8 mouse cellular contexts compared by ENCODE assay signal in the genomic region with DNA sequence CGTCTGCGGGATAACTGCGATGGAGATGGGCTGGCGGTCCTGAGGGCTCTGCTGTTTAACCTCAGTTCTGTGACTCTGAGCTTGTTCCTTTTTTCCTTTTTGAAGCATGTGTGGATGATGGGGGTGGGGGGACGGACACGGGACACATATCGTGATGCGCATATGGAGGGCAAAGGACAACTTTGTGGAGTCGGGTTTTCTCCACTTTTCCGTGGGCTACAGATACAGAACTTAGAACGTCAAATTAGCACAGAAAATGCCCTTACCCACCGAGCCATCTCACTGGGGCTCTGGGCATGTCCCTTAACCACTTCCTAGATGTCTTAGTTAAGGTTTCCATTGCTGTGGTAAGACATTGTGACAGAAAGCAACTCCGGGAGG. TPM values are rescaled to one million over a fixed set of nuclear protein-coding genes. Genes with fewer than 3 reads are reported as not detected.
DNase-seq lines count a peak whose midpoint lies in the region; ATAC-seq lines count a peak whose summit lies in the region.

No protein-coding gene starts in this region.

- no peaks in the 10 kb centered on the region for H3K27me3 ChIP-seq in kidney, embryonic 16.5 days (ENCODE audit: insufficient read depth, low read length)
- H3K27me3 ChIP-seq in intestine, embryonic 16.5 days (replicated peaks; ENCODE audit: control insufficient read depth, insufficient read depth, low read length), result no peaks in the 10 kb centered on the region
- no peaks in the 10 kb centered on the region for H3K27me3 ChIP-seq in neural tube, embryonic 12.5 days (replicated peaks)

- no peak; the same call in 1 of the 2 replicates for ATAC-seq in kidney, embryonic 16.5 days (ENCODE audit: low FRiP score, low TSS enrichment)
- peak; percentile 27 for ATAC-seq in common myeloid progenitor, adult 5-6 weeks (replicated peaks; ENCODE audit: low read depth, poor library complexity, severe bottlenecking)
- no peak for ATAC-seq in intestine, embryonic 16.5 days
- ATAC-seq in neural tube, embryonic 12.5 days (ENCODE audit: low FRiP score, low read depth), result no peak

- no peaks in the 10 kb centered on the region for H3K4me1 ChIP-seq in kidney, embryonic 16.5 days (ENCODE audit: insufficient read depth, low read length)
- no peaks in the 10 kb centered on the region for H3K4me1 ChIP-seq in intestine, embryonic 16.5 days (ENCODE audit: control insufficient read depth, insufficient read depth, low read length)
- H3K4me1 ChIP-seq in neural tube, embryonic 12.5 days, result peaks cover 3% of the 10 kb centered on the region; the same call in 1 of the 2 replicates

- peak overlapping the region; percentile 87; the same call in 1 of the 2 replicates for H3K27ac ChIP-seq in kidney, embryonic 16.5 days (ENCODE audit: low read length)
- H3K27ac ChIP-seq in intestine, embryonic 16.5 days (ENCODE audit: low read length), result peak overlapping the region; percentile 84
- peak overlapping the region; percentile 68 for H3K27ac ChIP-seq in neural tube, embryonic 12.5 days

- peak overlapping the region; percentile 80 for H3K9ac ChIP-seq in kidney, embryonic 16.5 days (replicated peaks; ENCODE audit: low read length)
- H3K9ac ChIP-seq in intestine, embryonic 16.5 days (ENCODE audit: low read depth, low read length), result peak overlapping the region; percentile 86
- H3K9ac ChIP-seq in neural tube, embryonic 12.5 days, result peak overlapping the region; percentile 78

- H3K36me3 ChIP-seq in kidney, embryonic 16.5 days (ENCODE audit: insufficient read depth, low read length), result no peaks in the 10 kb centered on the region
- H3K36me3 ChIP-seq in intestine, embryonic 16.5 days (ENCODE audit: control insufficient read depth, insufficient read depth, low read length), result no peaks in the 10 kb centered on the region
- H3K36me3 ChIP-seq in neural tube, embryonic 12.5 days, result peaks cover 4% of the 10 kb centered on the region; the same call in 1 of the 2 replicates

- H3K4me2 ChIP-seq in kidney, embryonic 16.5 days (replicated peaks; ENCODE audit: low read depth, low read length), result peak overlapping the region; percentile 65
- peak overlapping the region; percentile 89 for H3K4me2 ChIP-seq in intestine, embryonic 16.5 days (ENCODE audit: low read depth, low read length)
- H3K4me2 ChIP-seq in neural tube, embryonic 12.5 days (replicated peaks), result peak overlapping the region; percentile 77

- DNase-seq in kidney, postnatal 36 days, result no peak
- DNase-seq in embryo, embryonic 10 days (ENCODE audit: low spot score), result no peak
- no peak for DNase-seq in right cerebral cortex, postnatal 14 days
- no peak for DNase-seq in urinary bladder, adult 2 months (ENCODE audit: low spot score)

- no peaks in the 10 kb centered on the region for H3K9me3 ChIP-seq in kidney, embryonic 16.5 days (ENCODE audit: low read length)
- no peaks in the 10 kb centered on the region for H3K9me3 ChIP-seq in intestine, embryonic 16.5 days (ENCODE audit: control insufficient read depth, low read length)
- no peaks in the 10 kb centered on the region for H3K9me3 ChIP-seq in neural tube, embryonic 12.5 days

- peak overlapping the region; percentile 80 for H3K4me3 ChIP-seq in kidney, embryonic 16.5 days (ENCODE audit: low read length)
- peak overlapping the region; percentile 93 for H3K4me3 ChIP-seq in intestine, embryonic 16.5 days (ENCODE audit: low read length)
- H3K4me3 ChIP-seq in neural tube, embryonic 12.5 days, result peak overlapping the region; percentile 80

- WGBS in kidney, embryonic 16.5 days, result 1% methylated on average over 13 of the region's 13 CpGs
- 1% methylated on average over 13 of the region's 13 CpGs for WGBS in intestine, embryonic 16.5 days
- WGBS in neural tube, embryonic 12.5 days, result 1% methylated on average over 13 of the region's 13 CpGs

RNA-seq across cellular contexts. Expression of gene Cntrl, which starts 0.6 kb away (rescaled TPM):
- polyA plus RNA-seq in kidney, embryonic 16.5 days (2015; fragmentation: Nextera tagmentation; extraction: Ambion mirVana), result 21.2 and 25.2 TPM in 2 replicates
- 146 and 156 TPM in 2 replicates for total RNA-seq in common myeloid progenitor, adult 5-6 weeks (2017)
- 15.7 and 17.3 TPM in 2 replicates for polyA plus RNA-seq in intestine, embryonic 16.5 days (2015; fragmentation: Nextera tagmentation; extraction: Ambion mirVana)
- polyA plus RNA-seq in neural tube, embryonic 12.5 days (2016; fragmentation: Nextera tagmentation; extraction: Ambion mirVana), result 20.0 and 21.7 TPM in 2 replicates
- polyA plus RNA-seq in urinary bladder, adult 2 months (2012; rRNA removed), result 20.8 and 23.7 TPM in 2 replicates

RNA-seq across cellular contexts. Expression of gene AI182371, which starts 8.6 kb away (rescaled TPM):
- 0.46 and 0.50 TPM in 2 replicates for polyA plus RNA-seq in kidney, embryonic 16.5 days (2015; fragmentation: Nextera tagmentation; extraction: Ambion mirVana)
- total RNA-seq in common myeloid progenitor, adult 5-6 weeks (2017), result 0.73 TPM in 1 of 2 replicates, not detected in the other
- 0.39 and 0.87 TPM in 2 replicates for polyA plus RNA-seq in intestine, embryonic 16.5 days (2015; fragmentation: Nextera tagmentation; extraction: Ambion mirVana)
- polyA plus RNA-seq in neural tube, embryonic 12.5 days (2016; fragmentation: Nextera tagmentation; extraction: Ambion mirVana), result 0.19 and 0.24 TPM in 2 replicates
- 1.0 and 1.4 TPM in 2 replicates for polyA plus RNA-seq in urinary bladder, adult 2 months (2012; rRNA removed)

RNA-seq across cellular contexts. Expression of gene Hc, which starts 48.7 kb away (rescaled TPM):
- 0.37 and 0.45 TPM in 2 replicates for polyA plus RNA-seq in kidney, embryonic 16.5 days (2015; fragmentation: Nextera tagmentation; extraction: Ambion mirVana)
- total RNA-seq in common myeloid progenitor, adult 5-6 weeks (2017), result not detected in 2 replicates
- 0.72 and 1.2 TPM in 2 replicates for polyA plus RNA-seq in intestine, embryonic 16.5 days (2015; fragmentation: Nextera tagmentation; extraction: Ambion mirVana)
- polyA plus RNA-seq in neural tube, embryonic 12.5 days (2016; fragmentation: Nextera tagmentation; extraction: Ambion mirVana), result 0.14 and 0.44 TPM in 2 replicates
- polyA plus RNA-seq in urinary bladder, adult 2 months (2012; rRNA removed), result 0.40 and 0.56 TPM in 2 replicates
